Mouse (Mus musculus): ENCODE measurements around the gene Ppp2r5d. TPM values are rescaled to one million over a fixed set of nuclear protein-coding genes. Genes with fewer than 3 reads are reported as not detected.

The Ppp2r5d gene
- total RNA-seq (2014; fragmentation: Nextera tagmentation) (48.7 and 49.3 TPM in 2 replicates), total RNA-seq (2017) (45.9 and 57.1 TPM in 2 replicates)

- peak; percentile 96 for ATAC-seq (replicated peaks; ENCODE audit: poor library complexity, severe bottlenecking)
Observed at GRCm38 (mm10) chr17:46704887-46705835, at the start of gene Ppp2r5d. Gene Ppp2r5d, minus strand, starts transcription at chr17:46705111.

- ATAC-seq (replicated peaks; ENCODE audit: poor library complexity, severe bottlenecking) = peak; percentile 87
Observed at GRCm38 (mm10) chr17:46751794-46752556, 47.1 kb upstream of the Ppp2r5d start, which contains the start of gene Cnpy3. Gene Cnpy3, minus strand, starts transcription at chr17:46752214.

GRCm38 (mm10) chr17:46751056-46751793 is 46.3 kb upstream of the Ppp2r5d start:
- ATAC-seq (replicated peaks; ENCODE audit: poor library complexity, severe bottlenecking) = peak; percentile 76

- ATAC-seq (replicated peaks; ENCODE audit: poor library complexity, severe bottlenecking) = no peak
Observed at GRCm38 (mm10) chr17:46750580-46750979, 45.7 kb upstream of the Ppp2r5d start.

GRCm38 (mm10) chr17:46749282-46749681 is 44.4 kb upstream of the Ppp2r5d start:
- no peak for ATAC-seq (replicated peaks; ENCODE audit: poor library complexity, severe bottlenecking)

GRCm38 (mm10) chr17:46747806-46748205 is 42.9 kb upstream of the Ppp2r5d start:
- no peak for ATAC-seq (replicated peaks; ENCODE audit: poor library complexity, severe bottlenecking)

- peak; percentile 18 for ATAC-seq (replicated peaks; ENCODE audit: poor library complexity, severe bottlenecking)
Observed at GRCm38 (mm10) chr17:46747234-46747633, 42.3 kb upstream of the Ppp2r5d start.

- ATAC-seq (replicated peaks; ENCODE audit: poor library complexity, severe bottlenecking) = no peak
Observed at GRCm38 (mm10) chr17:46745506-46745905, 40.6 kb upstream of the Ppp2r5d start.

- ATAC-seq (replicated peaks; ENCODE audit: poor library complexity, severe bottlenecking) = no peak
Observed at GRCm38 (mm10) chr17:46742986-46743385, 38.1 kb upstream of the Ppp2r5d start.

- ATAC-seq (replicated peaks; ENCODE audit: poor library complexity, severe bottlenecking) = no peak
Observed at GRCm38 (mm10) chr17:46741305-46741704, 36.4 kb upstream of the Ppp2r5d start.

GRCm38 (mm10) chr17:46736160-46736559 is 31.2 kb upstream of the Ppp2r5d start:
- peak; percentile 70 for ATAC-seq (replicated peaks; ENCODE audit: poor library complexity, severe bottlenecking)

- ATAC-seq (replicated peaks; ENCODE audit: poor library complexity, severe bottlenecking) = no peak
Observed at GRCm38 (mm10) chr17:46735287-46735686, 30.4 kb upstream of the Ppp2r5d start.

GRCm38 (mm10) chr17:46734055-46734454 is 29.1 kb upstream of the Ppp2r5d start:
- ATAC-seq (replicated peaks; ENCODE audit: poor library complexity, severe bottlenecking) = no peak

- peak; percentile 42 for ATAC-seq (replicated peaks; ENCODE audit: poor library complexity, severe bottlenecking)
Observed at GRCm38 (mm10) chr17:46728904-46729318, 24.0 kb upstream of the Ppp2r5d start, which contains the start of gene Gnmt. Gene Gnmt, minus strand, starts transcription at chr17:46729168.

GRCm38 (mm10) chr17:46728496-46728895 is 23.6 kb upstream of the Ppp2r5d start:
- no peak for ATAC-seq (replicated peaks; ENCODE audit: poor library complexity, severe bottlenecking)

- no peak; the same call in 1 of the 2 replicates for ATAC-seq (replicated peaks; ENCODE audit: poor library complexity, severe bottlenecking)
Observed at GRCm38 (mm10) chr17:46728021-46728420, 23.1 kb upstream of the Ppp2r5d start.

- ATAC-seq (replicated peaks; ENCODE audit: poor library complexity, severe bottlenecking) = no peak
Observed at GRCm38 (mm10) chr17:46727271-46727670, 22.4 kb upstream of the Ppp2r5d start.

- peak; percentile 31; the same call in 1 of the 2 replicates for ATAC-seq (replicated peaks; ENCODE audit: poor library complexity, severe bottlenecking)
Observed at GRCm38 (mm10) chr17:46725731-46726645, 21.1 kb upstream of the Ppp2r5d start.

GRCm38 (mm10) chr17:46725273-46725672 is 20.4 kb upstream of the Ppp2r5d start:
- ATAC-seq (replicated peaks; ENCODE audit: poor library complexity, severe bottlenecking) = peak; percentile 31

Measured in granulocyte monocyte progenitor cell, adult 5-6 weeks (primary cell).